Mouse (Mus musculus) liver, embryonic 14.5 days (tissue): ENCODE results near the gene Gm17428.

Experiments
- CTCF ChIP-seq: IDR thresholded peaks from 2 replicates; pipeline ENCODE4 v1.5.1; 2016; ENCODE audit warnings: antibody characterized with exemption, low read depth, control low read depth
- EP300 ChIP-seq: IDR thresholded peaks from 2 replicates; pipeline ENCODE4 v1.6.1; 2016; ENCODE audit warnings: antibody characterized with exemption, low read depth

DNA sequence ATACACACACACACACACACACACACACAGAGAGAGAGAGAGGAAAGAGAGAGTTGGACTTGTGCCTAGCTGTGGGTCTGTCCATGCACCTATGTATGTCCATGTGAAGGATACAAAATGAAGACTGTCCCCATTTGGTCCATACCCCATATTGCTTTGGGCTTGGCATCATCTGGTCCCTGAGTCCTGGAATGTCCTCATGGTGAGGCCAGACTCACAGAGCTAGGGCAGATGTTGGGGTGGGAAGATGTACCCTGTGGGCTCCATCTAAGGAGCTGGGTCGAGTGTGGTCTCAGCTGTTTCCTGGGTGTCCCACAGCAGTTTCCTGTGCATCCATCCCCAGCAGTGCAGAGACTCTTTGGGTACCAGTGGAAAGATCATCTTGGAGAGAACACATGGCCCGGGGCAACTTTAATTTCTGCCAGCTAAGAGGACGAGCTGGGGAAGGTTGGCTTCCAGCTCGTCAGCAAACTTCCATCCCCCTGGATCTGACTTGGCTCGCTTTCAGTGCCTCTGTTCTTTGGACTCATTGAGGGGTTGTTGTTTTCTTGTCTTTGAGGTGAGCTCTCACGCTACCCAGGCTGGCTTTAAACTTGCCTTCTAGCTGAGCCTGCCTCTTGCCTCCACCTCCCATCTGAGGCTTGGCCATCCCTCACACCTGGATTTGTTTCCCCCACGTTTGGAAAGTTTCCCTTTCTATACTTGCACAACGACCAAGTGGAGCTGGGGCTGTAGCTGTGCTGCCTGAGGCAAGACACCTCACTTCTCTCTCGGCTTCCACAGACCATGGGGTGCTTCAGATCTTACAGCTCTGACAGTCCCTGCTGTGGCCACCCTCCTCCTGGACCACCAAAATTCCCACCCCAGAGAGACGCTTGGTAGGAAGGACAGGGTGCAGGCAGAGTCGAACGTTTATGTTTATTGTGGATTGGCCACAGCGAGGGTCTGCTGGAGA, 35.4 kb upstream of the Gm17428 start:
- TF ChIP-seq CTCF = no peak
- no peak for TF ChIP-seq EP300
